30 mouse cellular contexts compared by ENCODE assay signal in the genomic region with DNA sequence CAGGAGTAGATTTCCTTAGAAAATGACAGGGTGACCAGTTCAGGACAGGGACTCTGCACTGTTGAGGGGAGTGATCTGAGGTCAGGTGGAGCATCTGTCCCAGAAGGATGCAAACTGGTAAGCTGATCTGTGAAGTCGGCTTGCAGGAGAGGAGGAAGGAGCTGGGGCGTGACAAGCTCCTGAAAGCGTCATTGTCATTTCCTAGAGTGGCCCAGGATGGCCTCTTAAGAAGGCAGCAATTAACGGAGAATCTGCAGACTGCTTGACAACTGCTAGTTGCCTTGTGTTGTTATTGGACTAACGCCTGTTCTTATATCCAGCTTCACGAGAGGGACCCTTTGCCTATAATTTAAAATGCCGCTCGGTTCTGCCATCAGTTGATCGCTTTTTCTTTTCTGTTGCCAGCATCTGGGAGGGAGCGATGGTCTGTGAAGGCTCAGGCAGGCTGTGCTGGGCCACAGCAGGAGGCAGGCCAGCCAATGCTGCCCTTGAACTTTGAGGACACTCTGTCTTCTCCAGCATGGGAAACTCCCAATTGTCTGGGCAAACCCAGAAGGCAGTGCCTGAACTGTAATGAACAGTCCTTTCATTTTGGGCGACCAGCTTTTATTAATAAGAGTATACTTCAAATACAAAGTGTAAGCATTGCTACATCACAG. TPM values are rescaled to one million over a fixed set of nuclear protein-coding genes. Genes with fewer than 3 reads are reported as not detected.
DNase-seq lines count a peak whose midpoint lies in the region; ATAC-seq and TF ChIP-seq lines count a peak whose summit lies in the region.
"Had no signal": no experiment of that assay in that cellular context is flagged by ENCODE, and none has a peak within 500 bp of the region (broad histone marks: within the 10 kb centered on the region; RNA-seq: fewer than 3 reads in every experiment).

No protein-coding gene starts in this region.

- no peak overlapping the region for H3K27ac ChIP-seq in forebrain, postnatal 0 days (ENCODE audit: low read depth, low read length)
- H3K27ac ChIP-seq in forebrain, embryonic 16.5 days (ENCODE audit: low read length), result no peak overlapping the region
- no peak overlapping the region for H3K27ac ChIP-seq in lung, embryonic 14.5 days (ENCODE audit: low read depth)
- H3K27ac ChIP-seq in thymus, adult 2 months (ENCODE audit: control insufficient read depth, insufficient read depth, low read length), result no peak overlapping the region
- H3K27ac ChIP-seq: forebrain, embryonic 10.5 days; heart, embryonic 15.5 days; hindbrain, embryonic 14.5 days; layer of hippocampus, adult 2 months; limb, embryonic 12.5 days; liver, embryonic 12.5 days; neural tube, embryonic 13.5 days; stomach, postnatal 0 days had no signal

- no peaks in the 10 kb centered on the region for H3K9me3 ChIP-seq in forebrain, postnatal 0 days (ENCODE audit: low read length)
- H3K9me3 ChIP-seq in forebrain, embryonic 16.5 days (ENCODE audit: control insufficient read depth, low read length), result no peaks in the 10 kb centered on the region; the same call in 1 of the 2 replicates
- no peaks in the 10 kb centered on the region; the same call in 1 of the 2 replicates for H3K9me3 ChIP-seq in lung, embryonic 14.5 days (ENCODE audit: low read depth, low read length)
- H3K9me3 ChIP-seq: forebrain, embryonic 10.5 days; G1E; heart, embryonic 15.5 days; liver, embryonic 12.5 days; neural tube, embryonic 13.5 days had no signal

- intact Hi-C loops in heart, postnatal 36 days (cut with DNase I), result no loop called here

- no peak for DNase-seq in forebrain, postnatal 0 days
- DNase-seq in lung, embryonic 14.5 days, result peak; percentile 16
- no peak for DNase-seq in lung, postnatal 14 days
- DNase-seq in adrenal gland, adult 2 months, result peak; percentile 79
- peak; percentile 68 for DNase-seq in adrenal gland, postnatal 14 days
- no peak for DNase-seq in heart, postnatal 36 days
- DNase-seq in thymus, adult 2 months, result no peak
- DNase-seq: B cell, adult 2 months; cerebellum, adult 8-10 months; cerebellum, postnatal 36 days; heart, postnatal 4 days; kidney, adult 8-10 months; lung, adult 2 months; lung, postnatal 4 days; right cerebral cortex, postnatal 14 days; thymus, postnatal 14 days had no signal

- 28% methylated on average over 11 of the region's 11 CpGs for WGBS in forebrain, postnatal 0 days
- 23% methylated on average over 11 of the region's 11 CpGs for WGBS in forebrain, embryonic 16.5 days
- WGBS in lung, embryonic 14.5 days, result 34% methylated on average over 11 of the region's 11 CpGs
- 85% methylated on average over 11 of the region's 11 CpGs for WGBS in thymus, adult 2 months

- H3K36me3 ChIP-seq in forebrain, postnatal 0 days (ENCODE audit: insufficient read depth), result no peaks in the 10 kb centered on the region
- H3K36me3 ChIP-seq in forebrain, embryonic 16.5 days (ENCODE audit: control insufficient read depth, insufficient read depth), result no peaks in the 10 kb centered on the region
- H3K36me3 ChIP-seq in lung, embryonic 14.5 days (ENCODE audit: insufficient read depth), result no peaks in the 10 kb centered on the region
- no peaks in the 10 kb centered on the region for H3K36me3 ChIP-seq in thymus, adult 2 months (ENCODE audit: control insufficient read depth, insufficient read depth, low read length)
- H3K36me3 ChIP-seq: forebrain, embryonic 10.5 days; G1E; heart, embryonic 15.5 days; limb, embryonic 12.5 days; liver, embryonic 12.5 days; neural tube, embryonic 13.5 days had no signal

- TF ChIP-seq POLR2A in thymus, adult 2 months (IDR thresholded peaks at IDR 0.05; ENCODE audit: control insufficient read depth, extremely low read depth, insufficient read depth, low read length, poor library complexity), result no peak

- no peak overlapping the region for H3K9ac ChIP-seq in forebrain, postnatal 0 days
- H3K9ac ChIP-seq in forebrain, embryonic 16.5 days (replicated peaks; ENCODE audit: low read depth, low read length), result no peak overlapping the region
- H3K9ac ChIP-seq in lung, embryonic 14.5 days, result no peak overlapping the region
- H3K9ac ChIP-seq: heart, embryonic 15.5 days; hindbrain, embryonic 14.5 days; limb, embryonic 12.5 days; liver, embryonic 12.5 days; neural tube, embryonic 13.5 days had no signal

- no peak overlapping the region for H3K4me2 ChIP-seq in forebrain, postnatal 0 days (ENCODE audit: low read depth)
- no peak overlapping the region for H3K4me2 ChIP-seq in forebrain, embryonic 16.5 days (ENCODE audit: low read length)
- no peak overlapping the region for H3K4me2 ChIP-seq in lung, embryonic 14.5 days
- H3K4me2 ChIP-seq: heart, embryonic 15.5 days; hindbrain, embryonic 14.5 days; limb, embryonic 12.5 days; liver, embryonic 12.5 days; neural tube, embryonic 13.5 days had no signal

- no peak overlapping the region for H3K4me3 ChIP-seq in forebrain, postnatal 0 days (ENCODE audit: low read depth, low read length)
- H3K4me3 ChIP-seq in forebrain, embryonic 16.5 days (replicated peaks; ENCODE audit: low read length), result no peak overlapping the region
- H3K4me3 ChIP-seq in lung, embryonic 14.5 days (ENCODE audit: low read depth, low read length), result no peak overlapping the region
- no peak overlapping the region for H3K4me3 ChIP-seq in thymus, adult 2 months (ENCODE audit: control insufficient read depth, insufficient read depth, low read length)
- H3K4me3 ChIP-seq: forebrain, embryonic 10.5 days; heart, embryonic 15.5 days; layer of hippocampus, adult 2 months; limb, embryonic 12.5 days; liver, embryonic 12.5 days; myocyte; neural tube, embryonic 13.5 days had no signal

- no peaks in the 10 kb centered on the region for H3K27me3 ChIP-seq in forebrain, postnatal 0 days (ENCODE audit: insufficient read depth, low read length)
- H3K27me3 ChIP-seq in forebrain, embryonic 16.5 days (replicated peaks; ENCODE audit: control insufficient read depth, insufficient read depth, low read length), result no peaks in the 10 kb centered on the region
- H3K27me3 ChIP-seq in lung, embryonic 14.5 days (ENCODE audit: insufficient read depth, low read length), result no peaks in the 10 kb centered on the region
- H3K27me3 ChIP-seq in thymus, adult 2 months (ENCODE audit: control insufficient read depth, insufficient read depth, low read length), result no peaks in the 10 kb centered on the region
- H3K27me3 ChIP-seq: CH12.LX; heart, embryonic 15.5 days; limb, embryonic 12.5 days; liver, embryonic 12.5 days; neural tube, embryonic 13.5 days had no signal

- TF ChIP-seq CTCF in forebrain, postnatal 0 days (IDR thresholded peaks at IDR 0.05; ENCODE audit: low read depth), result no peak
- TF ChIP-seq CTCF in lung, embryonic 14.5 days (IDR thresholded peaks at IDR 0.05; ENCODE audit: low read depth), result no peak
- TF ChIP-seq CTCF in thymus, adult 2 months (IDR thresholded peaks at IDR 0.05; ENCODE audit: borderline replicate concordance, control insufficient read depth, extremely low read depth, insufficient read depth, low read length, poor library complexity), result no peak

- 0 out of 2 replicates have a peak, but pooled peaks cover 6% of the 10 kb centered on the region for H3K4me1 ChIP-seq in forebrain, postnatal 0 days (ENCODE audit: insufficient read depth)
- H3K4me1 ChIP-seq in forebrain, embryonic 16.5 days (replicated peaks; ENCODE audit: control insufficient read depth, insufficient read depth, low read length), result peaks cover 5% of the 10 kb centered on the region
- 0 out of 2 replicates have a peak, but pooled peaks cover 4% of the 10 kb centered on the region for H3K4me1 ChIP-seq in lung, embryonic 14.5 days (ENCODE audit: insufficient read depth)
- no peaks in the 10 kb centered on the region for H3K4me1 ChIP-seq in thymus, adult 2 months (replicated peaks; ENCODE audit: control insufficient read depth, insufficient read depth, low read length)
- H3K4me1 ChIP-seq: liver, embryonic 12.5 days had no signal

- 0 out of 2 replicates have a peak, but pooled peaks have one; percentile 10 for ATAC-seq in forebrain, postnatal 0 days
- ATAC-seq in forebrain, embryonic 16.5 days, result no peak
- ATAC-seq in lung, embryonic 14.5 days (ENCODE audit: insufficient read depth), result no peak; the same call in 1 of the 2 replicates
- ATAC-seq: inflammation-experienced regulatory T-cells, adult 6 months; liver, embryonic 12.5 days; midbrain, embryonic 16.5 days had no signal

RNA-seq across cellular contexts. Expression of a gene that starts 57.0 kb away (rescaled TPM):
- 75.1 and 102 TPM in 2 replicates for total RNA-seq in forebrain, postnatal 0 days (2014; rRNA removed)
- 24.1 and 26.3 TPM in 2 replicates for polyA plus RNA-seq in forebrain, postnatal 0 days (2015; fragmentation: Nextera tagmentation; extraction: Ambion mirVana)
- 31.1 and 31.4 TPM in 2 replicates for polyA plus RNA-seq in forebrain, embryonic 16.5 days (2015; fragmentation: Nextera tagmentation; extraction: Ambion mirVana)
- polyA plus RNA-seq in lung, embryonic 14.5 days (2014; fragmentation: Nextera tagmentation; extraction: Ambion mirVana), result 9.0 and 10.4 TPM in 2 replicates
- 10 to 100 TPM; 13.7 to 19.6 TPM for total RNA-seq in adrenal gland, adult 2 months (2021)
- polyA plus RNA-seq in adrenal gland, adult 2 months (2012; rRNA removed), result 8.4 and 8.9 TPM in 2 replicates
- total RNA-seq in adrenal gland, postnatal 14 days (2021), result 19.3 and 22.7 TPM in 2 replicates
- 1 to 10 TPM; 4.8 to 6.2 TPM for total RNA-seq in heart, postnatal 36 days (2021)
- polyA plus RNA-seq in thymus, adult 2 months (2012; rRNA removed), result 2.6 and 2.8 TPM in 2 replicates
- polyA plus RNA-seq: inflammation-experienced regulatory T-cells, adult 6 months had no signal

Comparison
In these comparisons a context has a peak if more than half of its experiments do, and no peak if none do; other contexts are left out.
1. DNase-seq: peak in lung, embryonic 14.5 days (single experiment), adrenal gland, adult 2 months (single experiment) and adrenal gland, postnatal 14 days (single experiment); none in forebrain, postnatal 0 days (single experiment), lung, postnatal 14 days (single experiment), heart, postnatal 36 days (0 of 2) and thymus, adult 2 months (single experiment).